Mouse (Mus musculus) myocyte (in vitro differentiated cells): ENCODE results near the gene Tbk1.

Source experiments
- CEBPB ChIP-seq: IDR thresholded peaks from 2 replicates; pipeline ENCODE4 v1.6.1; 2011; ENCODE audit warnings: mild to moderate bottlenecking, moderate library complexity; ENCODE audit not compliant: poor library complexity, insufficient read depth, severe bottlenecking
- MAX ChIP-seq: IDR thresholded peaks from one replicate; pipeline ENCODE4 v1.6.1; 2011; ENCODE audit warnings: low read depth, mild to moderate bottlenecking, control low read depth
- MYOG ChIP-seq, 3 experiments: IDR thresholded peaks; one replicate each; pipeline ENCODE4 v1.6.1; 2011; ENCODE audit warnings: control low read depth in 2 of 3, low read depth in 2 of 3, mild to moderate bottlenecking in 2 of 3; ENCODE audit not compliant: insufficient read length in 2 of 3, control insufficient read depth in 1 of 3, insufficient read depth in 1 of 3
- POLR2A ChIP-seq: IDR thresholded peaks from one replicate; pipeline ENCODE4 v1.6.1; 2011; ENCODE audit warnings: low read depth, mild to moderate bottlenecking, control low read depth, moderate library complexity; ENCODE audit not compliant: insufficient read length
- POLR2AphosphoS2 ChIP-seq: IDR thresholded peaks from one replicate; pipeline ENCODE4 v1.6.1; 2011; ENCODE audit warnings: low read depth, control low read depth; ENCODE audit not compliant: insufficient read length
- TCF12 ChIP-seq: IDR thresholded peaks from one replicate; pipeline ENCODE4 v1.6.1; 2011; ENCODE audit warnings: mild to moderate bottlenecking, control low read depth; ENCODE audit not compliant: poor library complexity, insufficient read depth, severe bottlenecking
- USF1 ChIP-seq: IDR thresholded peaks from one replicate; pipeline ENCODE4 v1.6.1; 2011; ENCODE audit warnings: low read depth, mild to moderate bottlenecking, control low read depth, moderate library complexity

GRCm38 (mm10) chr10:121542156-121542555 lies 44.4 kb downstream of the Tbk1 start:
- TF ChIP-seq POLR2A (no peak), CEBPB (no peak), TCF12 (no peak), USF1 (no peak), POLR2AphosphoS2 (no peak), MYOG (IDR thresholded peaks at IDR 0.05; ENCODE audit: control insufficient read depth in 1 of 3, insufficient read depth in 1 of 3, insufficient read length in 2 of 3, low read depth in 2 of 3) (no peak), MAX (no peak)
